Mouse (Mus musculus) liver, embryonic 11.5 days (tissue): ENCODE data around the gene Frmd4a. TPM values are rescaled to one million over a fixed set of nuclear protein-coding genes. Genes with fewer than 3 reads are reported as not detected.
A peak's percentile ranks its signal among the peaks of the same experiment; 100 is the strongest.

Experiments used
- ATAC-seq: fragments of 200-750 bp; cut with Nextera tagmentation; replicated peaks from 2 replicates; pipeline ENCODE4 v1.8.0; 2017; ENCODE audit warnings: moderate number of reproducible peaks, mild to moderate bottlenecking, moderate TSS enrichment, moderate library complexity; ENCODE audit not compliant: low FRiP score
- DNase-seq: peaks from one replicate; pipeline ENCODE4 v3.0.0-alpha.2; 2017; ENCODE audit warnings: low spot score
- H3K27ac ChIP-seq: fragments of 300-500 bp; sonication (generic); 2 replicates; pipeline ENCODE4 v1.5.1; 2014; ENCODE audit warnings: mild to moderate bottlenecking, low read depth, low read length, control low read depth
- H3K27me3 ChIP-seq: fragments of 300-500 bp; sonication (generic); replicated peaks from 2 replicates; pipeline ENCODE4 v1.6.1; 2014; ENCODE audit warnings: low read length, mixed read lengths; ENCODE audit not compliant: control insufficient read depth, insufficient read depth
- H3K36me3 ChIP-seq: fragments of 300-500 bp; sonication (generic); 2 replicates; pipeline ENCODE4 v1.6.1; 2014; ENCODE audit warnings: mild to moderate bottlenecking, low read length, moderate library complexity, mixed read lengths; ENCODE audit not compliant: control insufficient read depth, insufficient read depth
- H3K4me1 ChIP-seq: fragments of 300-500 bp; sonication (generic); replicated peaks from 2 replicates; pipeline ENCODE4 v1.6.1; 2014; ENCODE audit warnings: low read length, mixed read lengths; ENCODE audit not compliant: control insufficient read depth, insufficient read depth
- H3K4me2 ChIP-seq: fragments of 300-500 bp; sonication (generic); 2 replicates; pipeline ENCODE4 v1.6.1; 2014; ENCODE audit warnings: mild to moderate bottlenecking, control low read depth, moderate library complexity
- H3K4me3 ChIP-seq: fragments of 300-500 bp; sonication (generic); 2 replicates; pipeline ENCODE4 v1.5.1; 2014; ENCODE audit warnings: low read depth, low read length, control low read depth
- H3K9ac ChIP-seq: fragments of 300-500 bp; sonication (generic); 2 replicates; pipeline ENCODE4 v1.6.1; 2014; ENCODE audit warnings: low read depth, low read length, control low read depth
- H3K9me3 ChIP-seq: fragments of 300-500 bp; sonication (generic); 2 replicates; pipeline ENCODE4 v1.6.1; 2016; ENCODE audit warnings: low read length, inconsistent platforms, mixed read lengths; ENCODE audit not compliant: control insufficient read depth
- WGBS: fragments of 180-500 bp; shearing (Covaris S2); extraction: QIAGEN DNeasy Blood & Tissue Kit; methylation state at CpG from one replicate; pipeline ENCODE4 v1.1.7; 2014; 5-methylcytosine and 5-hydroxymethylcytosine counted together
- polyA plus RNA-seq: library from polyadenylated mRNA; unstranded; fragments of >200 nt; fragmentation: Nextera tagmentation; extraction: Ambion mirVana; gene quantifications from 2 replicates; pipeline ENCODE4 v1.2.1, GENCODE M21; 2014

Frmd4a gene
- polyA plus RNA-seq, 1 experiment from 2014 or later, result 18.6 TPM

DNA sequence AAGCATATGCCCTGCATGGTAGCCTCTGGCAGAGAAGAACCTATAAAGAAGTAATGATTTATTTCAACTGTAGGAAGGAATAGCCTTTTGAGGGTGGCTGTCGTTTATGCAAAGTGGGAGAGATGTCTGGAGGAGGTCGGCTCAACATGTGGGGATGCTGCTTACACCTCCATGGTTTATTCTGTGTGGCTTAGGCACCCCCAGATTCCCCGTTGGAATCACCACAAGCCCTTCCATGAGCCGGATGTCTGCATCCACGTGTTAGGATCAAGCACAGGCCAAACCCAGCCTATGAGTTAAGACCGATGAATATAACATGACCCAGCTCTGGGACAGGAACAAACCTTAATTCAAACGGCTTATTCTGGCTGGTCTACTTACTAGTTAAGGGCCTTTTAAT lies 284.2 kb downstream of the Frmd4a start:
- H3K9ac ChIP-seq, result peak overlapping the region; percentile 30; the same call in 1 of the 2 replicates
- H3K27ac ChIP-seq, result peak overlapping the region; percentile 58
- ATAC-seq (no peak), DNase-seq (no peak)
- 41% methylated on average over 7 of the region's 7 CpGs for WGBS
- peak overlapping the region; percentile 36 for H3K4me3 ChIP-seq
- H3K4me1 ChIP-seq, result no peaks in the 10 kb centered on the region
- H3K4me2 ChIP-seq, result peak overlapping the region; percentile 51
- no peaks in the 10 kb centered on the region for H3K9me3 ChIP-seq
- H3K36me3 ChIP-seq, result no peaks in the 10 kb centered on the region
- no peaks in the 10 kb centered on the region for H3K27me3 ChIP-seq

DNA sequence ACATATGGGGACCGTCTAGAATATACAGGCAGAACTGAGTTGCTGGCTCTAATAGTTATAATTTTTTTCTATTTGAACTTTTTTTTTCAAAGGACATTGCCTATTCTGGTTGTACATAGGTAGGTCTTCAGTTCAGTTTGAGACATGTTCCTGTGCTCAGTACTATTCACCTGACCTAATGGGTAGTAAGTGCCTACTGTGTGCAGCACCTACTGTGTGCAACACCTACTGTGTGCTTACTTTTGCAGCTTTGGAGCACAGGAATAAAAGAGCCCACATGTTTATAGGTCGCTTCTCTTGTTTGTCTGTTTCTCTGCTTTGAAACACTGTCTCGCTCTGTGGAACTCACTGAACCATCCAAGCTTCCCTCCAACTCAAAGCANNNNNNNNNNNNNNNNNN lies 284.6 kb downstream of the Frmd4a start:
- no peak overlapping the region for H3K9ac ChIP-seq
- H3K4me3 ChIP-seq, result no peak overlapping the region
- no peak overlapping the region for H3K27ac ChIP-seq
- WGBS, result 86% methylated on average over 3 of the region's 3 CpGs
- H3K9me3 ChIP-seq, result no peaks in the 10 kb centered on the region
- DNase-seq (no peak), ATAC-seq (no peak)
- peak overlapping the region; percentile 51 for H3K4me2 ChIP-seq
- H3K36me3 ChIP-seq, result no peaks in the 10 kb centered on the region
- no peaks in the 10 kb centered on the region for H3K27me3 ChIP-seq
- no peaks in the 10 kb centered on the region for H3K4me1 ChIP-seq

DNA sequence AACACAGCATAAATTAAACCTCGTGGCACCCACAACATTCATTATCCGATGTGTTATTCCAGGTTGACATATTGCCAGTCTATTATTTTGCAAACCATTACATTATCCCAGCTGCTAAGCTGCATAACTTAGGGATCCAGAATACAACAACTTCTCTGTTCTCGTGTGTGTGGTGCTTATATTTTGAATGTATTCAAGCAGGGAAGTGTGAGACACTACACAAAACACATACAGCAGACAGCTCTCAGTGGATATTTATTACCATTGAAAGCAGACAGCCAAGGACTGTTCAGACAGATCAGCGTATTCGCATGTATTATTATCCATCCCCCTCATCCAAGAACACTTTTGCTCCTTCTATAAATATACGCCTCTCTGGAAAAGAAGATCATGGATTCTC lies 289.6 kb downstream of the Frmd4a start:
- no peaks in the 10 kb centered on the region for H3K9me3 ChIP-seq
- H3K4me3 ChIP-seq, result no peak overlapping the region
- 80% methylated on average over 6 of the region's 6 CpGs for WGBS
- no peaks in the 10 kb centered on the region for H3K27me3 ChIP-seq
- DNase-seq, result no peak
- no peak overlapping the region for H3K4me2 ChIP-seq
- no peaks in the 10 kb centered on the region for H3K4me1 ChIP-seq
- no peak overlapping the region for H3K27ac ChIP-seq
- no peaks in the 10 kb centered on the region for H3K36me3 ChIP-seq
- H3K9ac ChIP-seq, result no peak overlapping the region
- no peak for ATAC-seq

DNA sequence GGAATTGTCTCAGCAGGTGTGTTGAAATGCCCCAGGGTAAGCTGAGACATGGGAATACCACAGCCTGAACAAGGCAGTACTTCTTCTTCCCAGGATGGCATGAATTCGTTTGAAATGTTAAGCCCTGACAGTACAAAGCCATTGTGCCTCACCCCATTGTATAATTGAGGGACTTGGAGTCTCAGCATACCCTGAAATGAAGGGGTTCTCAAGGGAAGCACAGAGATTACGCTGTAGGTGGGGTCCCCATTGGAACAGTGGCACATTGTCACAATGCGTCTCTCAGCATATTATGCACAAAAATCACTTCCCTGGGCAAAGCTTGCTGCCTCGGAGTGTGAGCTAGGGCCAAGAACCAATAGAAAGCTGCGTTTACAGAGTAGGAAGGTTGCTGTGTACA lies 297.0 kb downstream of the Frmd4a start:
- Histone ChIP-seq H3K27ac (no peak overlapping the region), H3K4me3 (no peak overlapping the region), H3K9me3 (no peaks in the 10 kb centered on the region), H3K4me1 (no peaks in the 10 kb centered on the region), H3K36me3 (no peaks in the 10 kb centered on the region; the same call in 1 of the 2 replicates), H3K4me2 (no peak overlapping the region), H3K9ac (no peak overlapping the region), H3K27me3 (no peaks in the 10 kb centered on the region)
- 77% methylated on average over 5 of the region's 5 CpGs for WGBS
- ATAC-seq (no peak), DNase-seq (no peak)

DNA sequence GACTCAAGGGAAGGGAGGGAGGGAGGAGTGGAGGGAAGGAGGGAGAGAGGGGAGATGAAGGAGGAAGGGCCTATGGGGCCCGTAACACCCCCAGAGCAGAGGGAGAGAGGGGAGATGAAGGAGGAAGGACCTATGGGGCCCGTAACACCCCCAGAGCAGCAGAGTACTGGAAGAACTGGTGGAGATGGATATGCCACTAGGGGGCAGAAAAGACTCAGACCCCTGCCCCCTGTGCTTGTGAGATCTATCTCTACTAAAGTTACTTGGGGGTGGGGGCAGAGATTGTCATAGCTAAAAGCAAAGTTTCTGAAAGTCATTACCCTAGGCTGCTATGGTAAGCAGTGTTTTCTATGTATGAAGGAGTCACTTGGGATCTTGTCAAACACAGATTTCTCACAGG lies 299.1 kb downstream of the Frmd4a start:
- Histone ChIP-seq H3K4me2 (no peak overlapping the region), H3K4me3 (no peak overlapping the region), H3K9me3 (no peaks in the 10 kb centered on the region), H3K36me3 (no peaks in the 10 kb centered on the region; the same call in 1 of the 2 replicates), H3K9ac (no peak overlapping the region), H3K27ac (no peak overlapping the region), H3K27me3 (no peaks in the 10 kb centered on the region), H3K4me1 (no peaks in the 10 kb centered on the region)
- 49% methylated on average over 2 of the region's 2 CpGs for WGBS
- DNase-seq (no peak), ATAC-seq (no peak)

DNA sequence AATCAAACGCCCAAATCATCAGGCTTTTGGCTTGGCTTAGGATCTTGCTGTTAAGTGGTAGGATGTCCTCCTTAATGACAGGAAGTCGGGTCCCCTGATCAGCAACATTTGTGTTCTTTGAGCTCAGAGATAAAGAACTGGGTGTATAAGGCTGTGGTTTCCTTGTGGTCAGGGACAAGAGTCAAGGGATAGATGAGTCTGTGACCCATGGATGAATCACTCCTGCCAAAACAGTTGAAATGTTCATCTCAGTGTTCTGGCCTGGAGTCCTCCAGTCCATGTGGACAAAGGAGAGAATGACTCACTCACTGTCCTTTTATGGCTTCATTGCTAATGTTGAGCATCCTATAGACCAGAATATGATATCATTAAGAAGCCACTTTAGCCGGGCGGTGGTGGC lies 300.6 kb downstream of the Frmd4a start:
- Histone ChIP-seq H3K4me2 (no peak overlapping the region), H3K9ac (no peak overlapping the region), H3K27me3 (no peaks in the 10 kb centered on the region), H3K9me3 (no peaks in the 10 kb centered on the region), H3K36me3 (no peaks in the 10 kb centered on the region), H3K4me1 (no peaks in the 10 kb centered on the region), H3K4me3 (no peak overlapping the region), H3K27ac (no peak overlapping the region)
- ATAC-seq (no peak), DNase-seq (no peak)
- 37% methylated on average over 4 of the region's 4 CpGs for WGBS

DNA sequence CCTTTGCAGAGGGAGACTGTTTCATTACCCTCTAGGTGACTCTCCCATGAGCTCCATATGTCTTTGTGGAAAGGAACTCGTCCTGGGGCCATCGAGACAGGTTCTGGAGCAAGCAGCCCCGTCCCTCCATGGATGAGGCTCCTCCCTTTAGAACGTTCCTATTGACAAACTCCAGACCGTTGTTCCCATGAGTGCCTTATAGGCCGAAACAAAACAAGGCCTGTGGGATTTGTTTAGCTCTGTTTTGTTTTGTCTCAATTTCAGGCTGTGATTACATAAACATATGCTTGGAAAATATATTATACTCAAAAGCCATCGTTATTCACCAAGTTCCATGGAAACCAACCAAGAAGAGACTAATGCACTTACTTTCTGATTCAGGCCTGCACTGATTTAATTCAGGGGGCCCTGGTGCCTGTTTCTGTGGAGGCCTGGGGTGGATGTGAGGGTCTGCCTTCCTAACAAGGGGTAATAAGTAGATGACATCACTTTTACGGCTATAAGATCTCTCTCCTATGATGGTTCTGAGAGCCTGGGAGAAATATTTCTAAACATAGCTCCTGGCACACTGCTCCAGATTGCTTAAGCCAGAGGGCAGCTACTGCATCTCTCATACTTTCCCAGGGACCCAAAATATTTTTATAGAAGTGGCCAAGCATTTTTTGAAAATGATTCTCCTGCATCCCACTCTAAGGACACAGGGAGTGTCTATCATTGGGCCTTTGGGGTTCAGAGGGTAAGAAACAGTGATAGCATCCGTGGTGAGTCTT lies 308.9 kb downstream of the Frmd4a start:
- no peaks in the 10 kb centered on the region for H3K9me3 ChIP-seq
- H3K27me3 ChIP-seq, result peaks cover 2% of the 10 kb centered on the region; the same call in 1 of the 2 replicates
- H3K27ac ChIP-seq, result no peak overlapping the region
- H3K9ac ChIP-seq, result no peak overlapping the region
- H3K4me3 ChIP-seq, result no peak overlapping the region
- DNase-seq (no peak), ATAC-seq (no peak)
- whole genome bisulfite sequencing, result 65% methylated on average over 9 of the region's 9 CpGs
- H3K36me3 ChIP-seq, result no peaks in the 10 kb centered on the region
- H3K4me1 ChIP-seq, result no peaks in the 10 kb centered on the region
- no peak overlapping the region for H3K4me2 ChIP-seq

DNA sequence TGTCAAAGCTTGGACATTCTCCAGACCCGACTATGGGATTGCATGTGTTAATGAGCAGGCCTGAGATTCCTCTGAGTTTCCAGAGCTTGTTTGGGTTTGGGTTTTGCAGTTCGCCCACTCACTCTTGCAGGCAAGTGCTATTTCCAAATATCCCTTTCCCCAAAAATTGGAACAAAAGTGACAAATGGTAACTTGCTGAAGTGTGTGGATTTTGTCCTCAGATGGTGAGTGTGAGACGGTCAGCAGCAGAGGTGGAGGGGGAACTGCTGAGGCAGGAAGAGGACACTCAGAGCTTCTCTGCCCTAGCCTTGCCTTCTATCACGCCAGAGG lies 309.5 kb downstream of the Frmd4a start:
- Histone ChIP-seq H3K9ac (no peak overlapping the region), H3K36me3 (no peaks in the 10 kb centered on the region), H3K4me2 (no peak overlapping the region), H3K9me3 (no peaks in the 10 kb centered on the region), H3K4me3 (no peak overlapping the region), H3K27me3 (peaks cover 2% of the 10 kb centered on the region; the same call in 1 of the 2 replicates), H3K27ac (no peak overlapping the region), H3K4me1 (no peaks in the 10 kb centered on the region)
- 35% methylated on average over 4 of the region's 4 CpGs for WGBS
- ATAC-seq (no peak), DNase-seq (no peak)

DNA sequence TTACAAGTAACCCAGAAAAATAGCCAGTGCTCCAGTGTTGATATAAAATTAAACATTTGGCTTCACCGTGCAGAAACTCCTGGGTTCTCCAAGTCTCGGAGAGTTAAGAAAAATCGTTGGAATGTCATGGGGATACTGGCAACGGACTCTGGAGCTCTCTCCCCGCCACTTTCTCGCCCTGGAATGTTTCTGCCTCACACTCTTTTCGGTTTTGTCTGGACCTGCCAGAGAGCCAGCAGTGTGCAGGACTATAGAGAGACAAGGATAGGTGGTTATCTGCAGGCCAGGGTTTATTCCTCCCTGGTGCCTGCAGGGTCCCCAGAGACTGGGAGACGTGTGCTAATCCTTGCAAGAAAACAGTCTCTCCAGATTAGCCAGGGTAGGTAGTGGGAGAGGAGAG lies 314.9 kb downstream of the Frmd4a start:
- DNase-seq, result no peak
- Histone ChIP-seq H3K4me2 (no peak overlapping the region), H3K4me1 (no peaks in the 10 kb centered on the region; the same call in 1 of the 2 replicates), H3K36me3 (no peaks in the 10 kb centered on the region), H3K9me3 (no peaks in the 10 kb centered on the region), H3K27ac (no peak overlapping the region), H3K4me3 (no peak overlapping the region), H3K27me3 (peaks cover 2% of the 10 kb centered on the region), H3K9ac (no peak overlapping the region)
- ATAC-seq, result no peak
- WGBS, result 39% methylated on average over 8 of the region's 8 CpGs
